Mouse (Mus musculus) gonadal fat pad, adult 2 months (tissue): ENCODE data around the gene Gm3298. TPM values are rescaled to one million over a fixed set of nuclear protein-coding genes. Genes with fewer than 3 reads are reported as not detected.
"Not testable (repeated sequence)": the region's sequence is repeated elsewhere in the genome, so short reads cannot be mapped to it uniquely, and the experiment has no call there.

Experiments used
- DNase-seq: peaks from one replicate; pipeline ENCODE4 v3.0.0-alpha.2; 2012; ENCODE audit warnings: low read depth
- polyA plus RNA-seq: library from polyadenylated mRNA; depleted of rRNA; stranded (reverse); fragments of >200 nt; gene quantifications from 2 replicates; pipeline ENCODE4 v1.2.3, GENCODE M21; 2012; rRNA removed

The Gm3298 gene
- not detected in 2 replicates for polyA plus RNA-seq

DNA sequence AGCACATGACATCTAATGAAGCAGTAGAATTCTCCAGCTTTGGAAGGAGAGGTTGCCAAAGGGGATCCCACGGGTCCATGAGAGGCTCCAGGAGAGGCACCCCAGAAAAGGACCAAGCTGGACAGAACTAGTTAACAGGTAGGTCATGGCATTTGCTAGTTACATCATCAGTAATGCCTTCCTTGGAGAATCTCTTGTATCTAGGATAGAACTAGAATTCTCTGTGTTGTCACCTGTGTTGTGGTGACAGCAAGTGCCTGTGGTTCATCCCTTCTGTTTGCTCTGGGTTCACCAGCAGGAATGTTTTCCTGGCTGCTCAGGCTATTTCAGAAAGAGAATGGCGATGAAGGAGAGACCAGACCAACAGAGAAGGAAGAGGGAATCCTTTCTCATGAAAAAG lies at the start of gene Gm3298:
TSS of gene Gm3298 (plus strand) at position 301 of the 400 bp plus-strand sequence.
- DNase-seq: not testable (repeated sequence)

DNA sequence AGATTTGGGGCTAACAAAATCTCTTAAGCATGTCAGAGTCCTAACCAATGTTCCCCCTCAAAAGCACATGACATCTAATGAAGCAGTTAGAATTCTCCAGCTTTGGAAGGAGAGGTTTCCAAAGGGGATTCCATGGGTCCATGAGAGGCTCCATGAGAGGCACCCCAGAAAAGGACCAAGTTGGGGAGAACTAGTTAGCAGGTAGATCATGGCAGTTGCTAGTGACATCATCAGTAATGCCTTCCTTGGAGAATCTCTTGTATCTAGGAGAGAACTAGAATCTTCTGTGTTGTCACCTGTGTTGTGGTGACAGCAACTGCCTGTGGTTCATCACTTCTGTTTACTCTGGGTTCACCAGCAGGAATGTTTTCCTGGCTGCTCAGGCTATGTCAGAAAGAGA lies 32.1 kb upstream of the Gm3298 start, which contains the start of gene Gm8297:
TSS of gene Gm8297 (plus strand) at position 301 of the 400 bp plus-strand sequence.
- not testable (repeated sequence) for DNase-seq

DNA sequence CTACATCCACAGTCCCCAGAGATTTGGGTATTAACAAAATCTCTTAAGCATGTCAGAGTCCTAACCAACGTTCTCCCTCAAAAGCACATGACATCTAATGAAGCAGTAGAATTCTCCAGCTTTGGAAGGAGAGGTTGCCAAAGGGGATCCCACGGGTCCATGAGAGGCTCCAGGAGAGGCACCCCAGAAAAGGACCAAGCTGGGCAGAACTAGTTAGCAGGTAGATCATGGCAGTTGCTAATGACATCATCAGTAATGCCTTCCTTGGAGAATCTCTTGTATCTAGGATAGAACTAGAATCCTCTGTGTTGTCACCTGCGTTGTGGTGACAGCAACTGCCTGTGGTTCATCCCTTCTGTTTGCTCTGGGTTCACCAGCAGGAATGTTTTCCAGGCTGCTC lies 34.6 kb downstream of the Gm3298 start, which contains the start of gene 4930555G01Rik:
TSS of gene 4930555G01Rik (plus strand) at position 301 of the 400 bp plus-strand sequence.
- DNase-seq: not testable (repeated sequence)

Other genes with a start within 250 kb of the Gm3298 start
- not detected in 2 replicates for gene Gm9602, start 239.6 kb upstream of the Gm3298 start, polyA plus RNA-seq
- gene Gm3269, start 177.8 kb upstream of the Gm3298 start, polyA plus RNA-seq: not detected in 2 replicates
- gene Gm3264, start 160.3 kb upstream of the Gm3298 start, polyA plus RNA-seq: 0.74 TPM in 1 of 2 replicates, not detected in the other
- gene Gm3278, start 123.5 kb upstream of the Gm3298 start, polyA plus RNA-seq: 0.07 TPM in 1 of 2 replicates, not detected in the other
- gene Gm8297, start 32.0 kb upstream of the Gm3298 start, polyA plus RNA-seq: not detected in 2 replicates
- not detected in 2 replicates for gene 4930555G01Rik, start 34.7 kb downstream of the Gm3298 start, polyA plus RNA-seq
- 0.14 and 0.54 TPM in 2 replicates for gene Gm8281, start 55.1 kb downstream of the Gm3298 start, polyA plus RNA-seq
- not detected in 2 replicates for gene Gm8279, start 115.6 kb downstream of the Gm3298 start, polyA plus RNA-seq
- gene Gm3317, start 148.6 kb downstream of the Gm3298 start, polyA plus RNA-seq: not detected in 2 replicates
- not detected in 2 replicates for gene Gm8271, start 169.9 kb downstream of the Gm3298 start, polyA plus RNA-seq
- gene Gm3526, start 244.7 kb downstream of the Gm3298 start, polyA plus RNA-seq: 0.11 TPM in 1 of 2 replicates, not detected in the other